Mouse (Mus musculus): Measurements from ENCODE around the gene Sun1.
A peak's percentile ranks its signal among the peaks of the same experiment; 100 is the strongest.

Sun1 gene

DNA sequence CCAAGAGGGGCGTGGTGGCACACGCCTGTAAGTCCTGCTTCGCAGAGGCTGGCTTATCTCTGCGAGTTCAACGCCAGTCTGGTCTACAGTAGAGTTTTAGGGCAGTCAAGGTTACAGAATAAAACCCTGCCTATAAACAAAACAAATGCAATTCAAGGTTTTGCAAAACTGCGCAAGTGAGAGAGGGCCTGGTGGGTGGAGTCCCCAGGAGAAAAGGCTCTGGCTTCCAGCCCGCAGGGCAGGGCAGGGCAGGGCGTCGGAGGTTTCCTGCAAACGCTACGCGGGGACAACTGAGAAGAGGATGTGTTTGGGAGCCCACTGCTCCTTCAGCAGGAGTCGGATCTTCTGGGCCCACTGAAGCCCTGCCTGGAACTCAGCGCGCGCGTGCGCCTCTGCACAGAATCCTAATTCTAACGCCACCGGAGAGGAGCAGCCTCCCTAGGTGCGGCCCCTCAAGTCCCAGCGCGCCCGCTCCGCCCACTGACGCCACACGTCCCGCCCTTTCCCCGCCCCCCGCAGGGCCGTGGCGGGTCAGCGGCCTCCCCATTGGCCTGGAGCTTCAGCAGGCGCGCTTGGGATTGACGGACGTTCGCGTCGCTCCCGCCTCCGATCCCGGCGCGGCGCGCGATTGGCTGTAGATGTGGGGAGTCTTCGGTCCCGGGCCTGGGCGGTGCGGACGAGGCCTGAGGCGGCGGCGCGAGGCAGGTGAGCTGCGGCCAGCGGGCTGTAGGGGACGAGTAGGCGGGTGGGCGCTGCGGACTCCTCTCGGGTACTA, at the start of gene Sun1:
Gene Sun1, plus strand, starts transcription at position 643 of the 775 bp plus-strand sequence.
- DNase-seq (ENCODE audit: low spot score) = peak; percentile 99

GRCm38 (mm10) chr5:139160899-139161298, 39.5 kb upstream of the Sun1 start:
- DNase-seq (ENCODE audit: low spot score) = no peak

DNA sequence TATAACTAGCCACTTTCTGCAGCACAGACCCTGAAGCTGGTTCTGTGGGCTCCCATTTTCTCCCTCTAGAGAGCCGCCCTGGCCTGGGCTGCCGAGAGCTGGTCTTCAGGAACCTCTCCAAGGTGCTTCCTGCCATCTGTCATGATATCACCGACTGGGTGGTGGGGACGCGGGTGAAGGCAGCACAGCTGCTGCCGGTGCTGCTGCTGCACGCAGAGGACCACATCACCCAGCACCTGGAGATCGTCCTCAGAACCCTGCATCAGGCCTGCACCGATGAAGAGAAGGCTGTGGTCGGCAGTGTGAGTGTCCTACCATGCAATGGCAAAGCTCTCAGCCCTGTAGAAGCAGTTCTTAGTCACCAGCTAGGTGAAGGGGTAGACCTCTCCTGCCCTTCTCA, 38.8 kb upstream of the Sun1 start:
- DNase-seq (ENCODE audit: low spot score) = no peak

- DNase-seq (ENCODE audit: low spot score) = no peak
Measured at GRCm38 (mm10) chr5:139166781-139167361, 33.6 kb upstream of the Sun1 start.

DNA sequence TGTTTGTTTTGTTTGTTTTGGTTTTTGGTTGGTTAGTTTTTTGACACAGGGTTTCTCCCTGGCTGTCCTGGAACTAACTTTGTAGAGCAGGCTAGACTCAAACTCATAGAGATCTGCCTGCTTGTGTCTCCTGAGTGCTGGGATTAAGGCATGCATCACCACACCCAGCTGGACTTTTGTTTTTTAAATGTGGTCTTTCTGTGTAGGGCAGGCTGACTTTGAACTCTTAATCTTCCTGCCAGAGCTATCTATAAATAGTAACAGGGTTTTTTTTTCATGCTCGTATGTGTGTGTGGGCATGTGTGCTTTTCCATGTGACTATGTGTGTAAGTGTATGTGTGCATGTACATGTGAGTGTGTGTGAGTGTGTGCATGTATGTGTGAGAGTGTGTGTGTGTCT, 32.9 kb upstream of the Sun1 start:
- DNase-seq (ENCODE audit: low spot score) = no peak

- DNase-seq (ENCODE audit: low spot score) = no peak
Measured at GRCm38 (mm10) chr5:139171929-139172328, 28.5 kb upstream of the Sun1 start.

DNA sequence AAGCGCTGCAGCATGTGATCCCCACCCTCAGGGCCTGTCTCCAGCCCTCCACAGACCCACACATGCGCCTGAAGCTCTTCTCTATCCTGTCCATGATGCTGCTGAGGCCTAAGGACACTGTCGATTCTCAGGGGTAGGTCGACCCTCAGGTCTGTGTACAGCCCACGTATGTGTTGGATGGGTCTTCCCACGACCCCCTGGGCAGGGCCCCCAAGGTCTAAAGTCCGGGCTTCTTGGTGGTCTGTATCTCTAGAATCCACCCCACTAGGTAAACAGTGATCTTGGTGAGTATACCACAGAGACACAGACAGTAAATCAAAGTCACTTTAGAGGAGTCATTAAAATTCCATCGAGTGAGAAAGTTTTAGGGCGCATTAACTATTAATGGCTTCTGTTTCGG, 26.3 kb upstream of the Sun1 start:
- no peak for DNase-seq (ENCODE audit: low spot score)

GRCm38 (mm10) chr5:139174556-139175547, 25.6 kb upstream of the Sun1 start:
- no peak for DNase-seq (ENCODE audit: low spot score)

- DNase-seq (ENCODE audit: low spot score) = peak; percentile 76
Measured at GRCm38 (mm10) chr5:139178895-139179631, 21.4 kb upstream of the Sun1 start.

DNA sequence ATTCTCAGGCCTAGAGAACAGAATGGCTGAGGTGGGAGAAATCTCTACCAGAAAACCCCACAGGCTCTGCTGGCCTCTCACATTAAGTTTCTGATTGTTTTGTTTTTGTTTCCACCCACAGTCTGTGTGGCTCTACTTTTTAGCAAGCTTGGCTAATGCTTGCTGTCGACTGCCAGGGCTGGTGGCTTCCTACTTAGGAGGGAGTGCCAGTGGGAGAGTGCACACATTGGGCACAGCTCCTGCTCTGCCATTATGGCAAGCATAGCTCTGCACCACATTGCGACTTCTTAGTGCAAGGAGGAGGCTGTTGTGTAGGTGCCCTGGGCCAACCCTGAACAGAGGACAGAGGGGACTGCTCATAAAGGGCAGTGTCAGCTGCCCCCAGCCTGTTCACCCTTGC, 17.3 kb upstream of the Sun1 start:
- no peak for DNase-seq (ENCODE audit: low spot score)

DNA sequence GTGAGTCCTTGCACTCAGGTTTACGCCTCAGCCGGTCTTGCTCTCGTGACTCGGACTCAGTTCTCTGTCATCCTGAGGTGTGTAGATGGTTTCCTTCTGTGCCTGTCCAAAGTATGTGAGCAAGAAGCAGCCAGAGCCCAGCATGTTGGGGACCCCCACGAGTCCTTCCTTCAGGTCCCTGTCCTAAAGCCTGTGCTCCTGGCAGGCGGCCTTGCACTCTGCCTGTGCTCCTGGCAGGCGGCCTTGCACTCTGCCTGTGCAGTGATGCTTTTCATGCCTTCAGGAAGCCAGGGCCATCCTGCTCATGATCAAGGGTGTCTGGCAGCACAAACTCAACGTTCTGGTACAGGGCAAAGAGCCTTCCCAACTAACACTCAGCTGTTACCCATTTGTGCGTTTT, 16.8 kb upstream of the Sun1 start:
- no peak for DNase-seq (ENCODE audit: low spot score)

- DNase-seq (ENCODE audit: low spot score) = no peak
Measured at GRCm38 (mm10) chr5:139184897-139185296, 15.5 kb upstream of the Sun1 start.

DNA sequence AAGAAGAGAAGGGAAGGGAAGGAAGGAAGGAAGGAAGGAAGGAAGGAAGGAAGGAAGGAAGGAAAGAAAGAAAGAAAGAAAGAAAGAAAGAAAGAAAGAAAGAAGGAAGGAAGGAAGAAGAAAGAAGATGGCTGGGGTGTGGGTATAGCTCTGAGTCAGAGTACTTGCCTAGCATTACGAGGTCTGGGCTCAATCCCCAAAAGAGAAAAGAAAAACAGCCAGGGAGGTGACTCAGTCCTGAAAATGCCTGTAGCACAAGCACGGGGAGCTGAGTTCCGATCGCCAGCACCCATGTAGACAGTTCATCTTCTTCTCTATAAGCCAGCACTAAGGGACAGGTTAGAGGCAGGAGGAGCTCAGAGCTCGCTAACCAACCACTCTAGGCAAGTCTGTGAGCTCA, 10.7 kb upstream of the Sun1 start:
- no peak for DNase-seq (ENCODE audit: low spot score)

GRCm38 (mm10) chr5:139190958-139191357, 9.5 kb upstream of the Sun1 start:
- DNase-seq (ENCODE audit: low spot score) = no peak

GRCm38 (mm10) chr5:139198779-139199178, 1.7 kb upstream of the Sun1 start:
- no peak for DNase-seq (ENCODE audit: low spot score)

DNA sequence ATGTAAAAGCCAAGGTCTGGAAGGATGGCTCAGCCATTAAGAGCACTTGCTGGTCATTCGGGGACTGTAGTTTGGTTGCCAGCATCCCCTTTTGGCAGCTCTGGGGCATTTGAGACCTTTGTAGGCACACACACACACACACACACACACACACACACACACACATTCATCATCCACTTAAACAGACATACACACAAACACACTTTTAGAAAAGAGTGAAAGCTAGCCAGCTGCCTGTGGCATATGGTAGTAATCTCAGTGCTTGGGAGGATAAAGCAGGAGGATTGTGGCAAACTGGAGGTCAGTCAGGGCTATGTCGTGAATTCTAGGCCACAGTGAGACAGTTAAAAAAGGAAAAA, 822 bp upstream of the Sun1 start:
- no peak for DNase-seq (ENCODE audit: low spot score)

GRCm38 (mm10) chr5:139200770-139201569, 533 bp downstream of the Sun1 start:
- DNase-seq (ENCODE audit: low spot score) = no peak

- DNase-seq (ENCODE audit: low spot score) = no peak
Measured at GRCm38 (mm10) chr5:139202127-139202526, 1.7 kb downstream of the Sun1 start.

- DNase-seq (ENCODE audit: low spot score) = no peak
Measured at GRCm38 (mm10) chr5:139203312-139203711, 2.9 kb downstream of the Sun1 start.

DNA sequence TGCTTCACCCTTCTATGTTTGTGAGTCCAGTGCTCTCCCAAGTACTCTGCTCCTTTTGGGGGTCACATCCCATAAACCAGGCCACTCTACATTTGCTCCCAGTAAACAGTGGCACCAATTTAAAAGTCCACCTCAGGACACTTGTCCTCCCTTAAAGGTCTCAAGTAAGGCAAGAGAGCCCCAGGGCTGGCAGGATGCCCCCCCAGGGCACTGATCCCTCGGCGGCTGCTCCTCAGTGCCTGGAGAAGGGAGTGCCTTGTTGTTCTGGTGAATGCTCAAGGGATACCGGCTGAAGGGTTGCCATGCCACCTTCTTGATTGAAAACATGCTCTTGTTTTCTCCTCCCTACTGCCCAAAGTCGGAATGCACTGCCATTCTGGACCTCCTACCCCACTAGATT, 5.6 kb downstream of the Sun1 start:
- no peak for DNase-seq (ENCODE audit: low spot score)

GRCm38 (mm10) chr5:139206525-139206924, 6.1 kb downstream of the Sun1 start:
- no peak for DNase-seq (ENCODE audit: low spot score)
